Mouse (Mus musculus) cortical plate, adult 2 months (tissue): ENCODE data around the gene Cdh10.

ENCODE experiments used
- CTCF ChIP-seq: fragments of 200-500 bp; IDR thresholded peaks from 2 replicates; pipeline ENCODE4 v1.5.1; 2011; ENCODE audit warnings: mild to moderate bottlenecking, control low read depth, low read length; ENCODE audit not compliant: insufficient read depth; ENCODE audit errors: extremely low read depth
- POLR2A ChIP-seq: fragments of 200-500 bp; IDR thresholded peaks from 2 replicates; pipeline ENCODE4 v1.6.1; 2011; ENCODE audit warnings: mild to moderate bottlenecking, low read length, control low read depth; ENCODE audit not compliant: insufficient read depth; ENCODE audit errors: extremely low read depth

DNA sequence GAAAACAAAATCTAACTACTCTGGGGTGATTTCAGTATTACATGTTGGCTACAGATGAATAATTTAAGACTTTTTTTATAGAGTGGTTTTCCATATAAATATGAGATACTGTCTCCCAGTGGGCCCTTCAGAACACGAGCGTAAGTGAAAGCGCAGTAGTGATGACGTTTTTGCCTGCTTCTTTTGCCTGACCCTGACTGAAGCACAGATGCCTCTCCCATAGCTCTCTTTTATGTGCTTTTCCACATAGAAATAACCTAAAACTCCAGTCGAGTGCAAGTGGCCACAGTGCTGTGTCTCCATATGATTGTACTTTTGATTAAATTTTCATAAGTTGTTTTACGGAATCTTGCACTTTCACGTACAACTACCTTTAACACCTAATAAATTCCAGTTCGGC is 71.6 kb downstream of the Cdh10 start:
- no peak for TF ChIP-seq CTCF
- TF ChIP-seq POLR2A: no peak
